Mouse (Mus musculus): ENCODE measurements around the gene Mov10. TPM values are rescaled to one million over a fixed set of nuclear protein-coding genes. Genes with fewer than 3 reads are reported as not detected.
"Not testable (repeated sequence)": the region's sequence is repeated elsewhere in the genome, so short reads cannot be mapped to it uniquely, and the experiment has no call there.

Gene Mov10
- polyA plus RNA-seq, 1 experiment from 2014 or later, result 22.1 TPM

- Histone ChIP-seq H3K4me3 (ENCODE audit: control insufficient read depth in 1 of 2, insufficient read depth in 1 of 2, low read depth in 1 of 2, low read length in 2 of 2) (peak overlapping the region; percentile 68 to 94), H3K36me3 (ENCODE audit: control insufficient read depth, insufficient read depth, low read length) (peaks cover 13% of the 10 kb centered on the region), H3K9ac (ENCODE audit: low read length) (peak overlapping the region; percentile 97), H3K4me2 (ENCODE audit: low read length) (peak overlapping the region; percentile 78), H3K9me3 (ENCODE audit: control insufficient read depth, low read length) (no peaks in the 10 kb centered on the region), H3K27ac (replicated peaks in 1 of 2; ENCODE audit: control insufficient read depth in 1 of 2, insufficient read depth in 1 of 2, low read depth in 2 of 2, low read length in 2 of 2) (peak overlapping the region; percentile 87 to 96), H3K27me3 (ENCODE audit: control insufficient read depth, insufficient read depth, low read length) (no peaks in the 10 kb centered on the region), H3K4me1 (ENCODE audit: control insufficient read depth in 2 of 2, insufficient read depth in 2 of 2, low read length in 2 of 2) (peaks cover 5 to 40% of the 10 kb centered on the region in 2 experiments)
- under 1% methylated on average over 45 of the region's 46 CpGs for WGBS
- ATAC-seq (ENCODE audit: insufficient number of reproducible peaks, insufficient read depth, low FRiP score, low read depth), result peak; percentile 55
These were observed 827 bp downstream of the Mov10 start for GRCm38 (mm10) chr3:104817481-104817990.

GRCm38 (mm10) chr3:104816130-104816529 is 2.2 kb downstream of the Mov10 start:
- 96% methylated on average over 7 of the region's 7 CpGs for WGBS
- ATAC-seq (ENCODE audit: insufficient number of reproducible peaks, insufficient read depth, low FRiP score, low read depth), result no peak
- Histone ChIP-seq H3K36me3 (ENCODE audit: control insufficient read depth, insufficient read depth, low read length) (peaks cover 5% of the 10 kb centered on the region; the same call in 1 of the 2 replicates), H3K27ac (replicated peaks in 1 of 2; ENCODE audit: control insufficient read depth in 1 of 2, insufficient read depth in 1 of 2, low read depth in 2 of 2, low read length in 2 of 2) (no peak overlapping the region), H3K9ac (ENCODE audit: low read length) (no peak overlapping the region), H3K27me3 (ENCODE audit: control insufficient read depth, insufficient read depth, low read length) (no peaks in the 10 kb centered on the region), H3K4me1 (ENCODE audit: control insufficient read depth in 2 of 2, insufficient read depth in 2 of 2, low read length in 2 of 2) (peaks cover 8 to 46% of the 10 kb centered on the region in 2 experiments), H3K9me3 (ENCODE audit: control insufficient read depth, low read length) (no peaks in the 10 kb centered on the region), H3K4me3 (ENCODE audit: control insufficient read depth in 1 of 2, insufficient read depth in 1 of 2, low read depth in 1 of 2, low read length in 2 of 2) (no peak overlapping the region; a peak in 1 of 4 replicates), H3K4me2 (ENCODE audit: low read length) (peak overlapping the region; percentile 78)

GRCm38 (mm10) chr3:104815346-104815745 is 3.0 kb downstream of the Mov10 start:
- ATAC-seq (ENCODE audit: insufficient number of reproducible peaks, insufficient read depth, low FRiP score, low read depth), result no peak
- Histone ChIP-seq H3K4me3 (ENCODE audit: control insufficient read depth in 1 of 2, insufficient read depth in 1 of 2, low read depth in 1 of 2, low read length in 2 of 2) (no peak overlapping the region), H3K36me3 (ENCODE audit: control insufficient read depth, insufficient read depth, low read length) (peaks cover 4% of the 10 kb centered on the region; the same call in 1 of the 2 replicates), H3K27me3 (ENCODE audit: control insufficient read depth, insufficient read depth, low read length) (no peaks in the 10 kb centered on the region), H3K9me3 (ENCODE audit: control insufficient read depth, low read length) (no peaks in the 10 kb centered on the region), H3K4me1 (ENCODE audit: control insufficient read depth in 2 of 2, insufficient read depth in 2 of 2, low read length in 2 of 2) (peaks cover 8 to 44% of the 10 kb centered on the region in 2 experiments), H3K9ac (ENCODE audit: low read length) (peak overlapping the region; percentile 16; the same call in 1 of the 2 replicates), H3K4me2 (ENCODE audit: low read length) (no peak overlapping the region), H3K27ac (replicated peaks in 1 of 2; ENCODE audit: control insufficient read depth in 1 of 2, insufficient read depth in 1 of 2, low read depth in 2 of 2, low read length in 2 of 2) (no peak overlapping the region)
- WGBS, result 86% methylated on average over 2 of the region's 2 CpGs

- peaks cover 4% of the 10 kb centered on the region; the same call in 1 of the 2 replicates for H3K36me3 ChIP-seq (ENCODE audit: control insufficient read depth, insufficient read depth, low read length)
- 84% methylated on average over 1 of the region's 1 CpGs for WGBS
- no peak overlapping the region for H3K4me2 ChIP-seq (ENCODE audit: low read length)
- H3K9ac ChIP-seq (ENCODE audit: low read length), result no peak overlapping the region
- no peak overlapping the region for H3K27ac ChIP-seq (replicated peaks in 1 of 2; ENCODE audit: control insufficient read depth in 1 of 2, insufficient read depth in 1 of 2, low read depth in 2 of 2, low read length in 2 of 2)
- H3K4me3 ChIP-seq (ENCODE audit: control insufficient read depth in 1 of 2, insufficient read depth in 1 of 2, low read depth in 1 of 2, low read length in 2 of 2), result no peak overlapping the region
- peaks cover 4 to 38% of the 10 kb centered on the region in 2 experiments for H3K4me1 ChIP-seq (ENCODE audit: control insufficient read depth in 2 of 2, insufficient read depth in 2 of 2, low read length in 2 of 2)
- no peaks in the 10 kb centered on the region for H3K27me3 ChIP-seq (ENCODE audit: control insufficient read depth, insufficient read depth, low read length)
- ATAC-seq (ENCODE audit: insufficient number of reproducible peaks, insufficient read depth, low FRiP score, low read depth), result no peak
- no peaks in the 10 kb centered on the region for H3K9me3 ChIP-seq (ENCODE audit: control insufficient read depth, low read length)
These were observed 3.6 kb downstream of the Mov10 start for GRCm38 (mm10) chr3:104814746-104815145.

GRCm38 (mm10) chr3:104813227-104813626 is 5.1 kb downstream of the Mov10 start:
- not testable (repeated sequence) for H3K36me3 ChIP-seq (ENCODE audit: control insufficient read depth, insufficient read depth, low read length); H3K4me3 ChIP-seq (ENCODE audit: control insufficient read depth in 1 of 2, insufficient read depth in 1 of 2, low read depth in 1 of 2, low read length in 2 of 2); H3K27me3 ChIP-seq (ENCODE audit: control insufficient read depth, insufficient read depth, low read length); H3K9me3 ChIP-seq (ENCODE audit: control insufficient read depth, low read length); H3K27ac ChIP-seq (replicated peaks in 1 of 2; ENCODE audit: control insufficient read depth in 1 of 2, insufficient read depth in 1 of 2, low read depth in 2 of 2, low read length in 2 of 2); H3K4me2 ChIP-seq (ENCODE audit: low read length); ATAC-seq (ENCODE audit: insufficient number of reproducible peaks, insufficient read depth, low FRiP score, low read depth); H3K9ac ChIP-seq (ENCODE audit: low read length)
- 94% methylated on average over 7 of the region's 7 CpGs for WGBS
- H3K4me1 ChIP-seq (ENCODE audit: control insufficient read depth in 2 of 2, insufficient read depth in 2 of 2, low read length in 2 of 2), result peaks cover 4 to 26% of the 10 kb centered on the region in 2 experiments

- H3K27me3 ChIP-seq (ENCODE audit: control insufficient read depth, insufficient read depth, low read length), result no peaks in the 10 kb centered on the region
- H3K4me1 ChIP-seq (ENCODE audit: control insufficient read depth in 2 of 2, insufficient read depth in 2 of 2, low read length in 2 of 2), result peaks cover 4 to 26% of the 10 kb centered on the region in 2 experiments
- no peaks in the 10 kb centered on the region for H3K9me3 ChIP-seq (ENCODE audit: control insufficient read depth, low read length)
- H3K27ac ChIP-seq (replicated peaks in 1 of 2; ENCODE audit: control insufficient read depth in 1 of 2, insufficient read depth in 1 of 2, low read depth in 2 of 2, low read length in 2 of 2), result no peak overlapping the region; a peak in 1 of 4 replicates
- no peak for ATAC-seq (ENCODE audit: insufficient number of reproducible peaks, insufficient read depth, low FRiP score, low read depth)
- no peak overlapping the region for H3K4me3 ChIP-seq (ENCODE audit: control insufficient read depth in 1 of 2, insufficient read depth in 1 of 2, low read depth in 1 of 2, low read length in 2 of 2)
- peaks cover 13% of the 10 kb centered on the region for H3K36me3 ChIP-seq (ENCODE audit: control insufficient read depth, insufficient read depth, low read length)
- no peak overlapping the region for H3K9ac ChIP-seq (ENCODE audit: low read length)
- 82% methylated on average over 4 of the region's 4 CpGs for WGBS
- H3K4me2 ChIP-seq (ENCODE audit: low read length), result no peak overlapping the region
These were observed 6.1 kb downstream of the Mov10 start for GRCm38 (mm10) chr3:104812254-104812653.

- H3K27me3 ChIP-seq (ENCODE audit: control insufficient read depth, insufficient read depth, low read length), result no peaks in the 10 kb centered on the region
- peaks cover 4 to 23% of the 10 kb centered on the region in 2 experiments for H3K4me1 ChIP-seq (ENCODE audit: control insufficient read depth in 2 of 2, insufficient read depth in 2 of 2, low read length in 2 of 2)
- H3K4me2 ChIP-seq (ENCODE audit: low read length), result no peak overlapping the region
- peaks cover 18% of the 10 kb centered on the region for H3K36me3 ChIP-seq (ENCODE audit: control insufficient read depth, insufficient read depth, low read length)
- H3K27ac ChIP-seq (replicated peaks in 1 of 2; ENCODE audit: control insufficient read depth in 1 of 2, insufficient read depth in 1 of 2, low read depth in 2 of 2, low read length in 2 of 2), result no peak overlapping the region
- H3K9ac ChIP-seq (ENCODE audit: low read length), result no peak overlapping the region
- H3K9me3 ChIP-seq (ENCODE audit: control insufficient read depth, low read length), result no peaks in the 10 kb centered on the region
- H3K4me3 ChIP-seq (ENCODE audit: control insufficient read depth in 1 of 2, insufficient read depth in 1 of 2, low read depth in 1 of 2, low read length in 2 of 2), result no peak overlapping the region
- 23% methylated on average over 3 of the region's 3 CpGs for WGBS
- ATAC-seq (ENCODE audit: insufficient number of reproducible peaks, insufficient read depth, low FRiP score, low read depth), result no peak
These were observed 6.6 kb downstream of the Mov10 start for GRCm38 (mm10) chr3:104811752-104812151.

GRCm38 (mm10) chr3:104805539-104805938 is 12.8 kb downstream of the Mov10 start:
- Histone ChIP-seq H3K9ac (ENCODE audit: low read length) (no peak overlapping the region), H3K27me3 (ENCODE audit: control insufficient read depth, insufficient read depth, low read length) (no peaks in the 10 kb centered on the region), H3K4me2 (ENCODE audit: low read length) (no peak overlapping the region), H3K4me3 (ENCODE audit: control insufficient read depth in 1 of 2, insufficient read depth in 1 of 2, low read depth in 1 of 2, low read length in 2 of 2) (no peak overlapping the region), H3K4me1 (ENCODE audit: control insufficient read depth in 2 of 2, insufficient read depth in 2 of 2, low read length in 2 of 2) (peaks cover 6 to 15% of the 10 kb centered on the region in 2 experiments), H3K36me3 (ENCODE audit: control insufficient read depth, insufficient read depth, low read length) (peaks cover 74% of the 10 kb centered on the region), H3K27ac (replicated peaks in 1 of 2; ENCODE audit: control insufficient read depth in 1 of 2, insufficient read depth in 1 of 2, low read depth in 2 of 2, low read length in 2 of 2) (peak overlapping the region in 1 of 2 experiments; percentile 24; a peak in 1 of 4 replicates), H3K9me3 (ENCODE audit: control insufficient read depth, low read length) (no peaks in the 10 kb centered on the region)
- peak; percentile 61; the same call in 1 of the 2 replicates for ATAC-seq (ENCODE audit: insufficient number of reproducible peaks, insufficient read depth, low FRiP score, low read depth)
- 29% methylated on average over 9 of the region's 9 CpGs for WGBS

All from heart, embryonic 14.5 days (tissue).